Comparison of ENCODE assay signal across 13 mouse cellular contexts in genomic region chr9:22632800-22633485, GRCm38 (mm10).
DNase-seq lines count a peak whose midpoint lies in the region; ATAC-seq and TF ChIP-seq lines count a peak whose summit lies in the region.
"Had no signal": no experiment of that assay in that cellular context is flagged by ENCODE, and none has a peak within 500 bp of the region (broad histone marks: within the 10 kb centered on the region; RNA-seq: fewer than 3 reads in every experiment).

No protein-coding gene starts in this region.

- no peaks in the 10 kb centered on the region for H3K36me3 ChIP-seq in liver, embryonic 14.5 days (replicated peaks; ENCODE audit: control insufficient read depth, insufficient read depth, low read depth)
- H3K36me3 ChIP-seq in hindbrain, embryonic 12.5 days: no peaks in the 10 kb centered on the region
- H3K36me3 ChIP-seq: forebrain, embryonic 15.5 days; limb, embryonic 12.5 days; neural tube, embryonic 13.5 days had no signal

- no peak for TF ChIP-seq EP300 in liver, embryonic 14.5 days (IDR thresholded peaks at IDR 0.05; ENCODE audit: low read depth)

- ATAC-seq in liver, embryonic 14.5 days (ENCODE audit: insufficient read depth): peak; percentile 76
- no peak for ATAC-seq in hindbrain, embryonic 12.5 days (ENCODE audit: low FRiP score)
- ATAC-seq: CD4-positive, CD25-positive, alpha-beta regulatory T cell, adult 4 months; forebrain, embryonic 15.5 days had no signal

- H3K4me3 ChIP-seq in liver, embryonic 14.5 days (ENCODE audit: insufficient read depth in 1 of 2, low read depth in 2 of 2, low read length in 2 of 2): no peak overlapping the region
- H3K4me3 ChIP-seq in hindbrain, embryonic 12.5 days: no peak overlapping the region
- H3K4me3 ChIP-seq: forebrain, embryonic 15.5 days; limb, embryonic 12.5 days; neural tube, embryonic 13.5 days had no signal

- WGBS in liver, embryonic 14.5 days (ENCODE audit: insufficient replicate concordance): 48% methylated on average over 9 of the region's 9 CpGs
- 92% methylated on average over 9 of the region's 9 CpGs for WGBS in hindbrain, embryonic 12.5 days

- DNase-seq in MEL-GATA-1-ER (ENCODE audit: extremely low read depth, low read depth): peak; percentile 32
- DNase-seq in c-Kit-positive CD71-positive TER-119-positive erythroid progenitor cells, embryonic 14.5 days (ENCODE audit: low spot score): peak; percentile 52
- DNase-seq in heart, adult 9 months (ENCODE audit: low spot score in 2 of 2): peak; percentile 57 to 77
- DNase-seq in liver, embryonic 14.5 days (ENCODE audit: low read depth in 3 of 3, low spot score in 3 of 3): peak; percentile 15 to 36 (median 30)
- DNase-seq in right cerebral cortex, postnatal 14 days: no peak
- DNase-seq in right cerebral cortex, postnatal 25 days: no peak
- DNase-seq: adrenal gland, postnatal 10 days; cerebellum, postnatal 36 days had no signal

- H3K4me1 ChIP-seq in liver, embryonic 14.5 days (replicated peaks; ENCODE audit: control insufficient read depth in 2 of 2, insufficient read depth in 2 of 2, low read length in 1 of 2): peaks cover 4 to 15% of the 10 kb centered on the region in 2 experiments
- H3K4me1 ChIP-seq in hindbrain, embryonic 12.5 days: no peaks in the 10 kb centered on the region
- H3K4me1 ChIP-seq: forebrain, embryonic 15.5 days; neural tube, embryonic 13.5 days had no signal

- no peaks in the 10 kb centered on the region for H3K27me3 ChIP-seq in liver, embryonic 14.5 days (ENCODE audit: control insufficient read depth, insufficient read depth, low read length)
- no peaks in the 10 kb centered on the region for H3K27me3 ChIP-seq in hindbrain, embryonic 12.5 days
- H3K27me3 ChIP-seq: forebrain, embryonic 15.5 days; limb, embryonic 12.5 days; neural tube, embryonic 13.5 days had no signal

- no peaks in the 10 kb centered on the region for H3K9me3 ChIP-seq in liver, embryonic 14.5 days (ENCODE audit: control insufficient read depth, low read length)
- no peaks in the 10 kb centered on the region for H3K9me3 ChIP-seq in hindbrain, embryonic 12.5 days (replicated peaks)
- H3K9me3 ChIP-seq: forebrain, embryonic 15.5 days; limb, embryonic 12.5 days; neural tube, embryonic 13.5 days had no signal

- no peak for TF ChIP-seq CTCF in liver, embryonic 14.5 days (IDR thresholded peaks at IDR 0.05; ENCODE audit: low read depth)

- H3K9ac ChIP-seq in liver, embryonic 14.5 days (replicated peaks): no peak overlapping the region
- H3K9ac ChIP-seq in hindbrain, embryonic 12.5 days: no peak overlapping the region
- H3K9ac ChIP-seq: forebrain, embryonic 15.5 days; limb, embryonic 12.5 days; neural tube, embryonic 13.5 days had no signal

- H3K27ac ChIP-seq in liver, embryonic 14.5 days: no peak overlapping the region
- H3K27ac ChIP-seq in hindbrain, embryonic 12.5 days: no peak overlapping the region
- H3K27ac ChIP-seq: forebrain, embryonic 15.5 days; limb, embryonic 12.5 days; neural tube, embryonic 13.5 days had no signal

- peak overlapping the region; percentile 20 for H3K4me2 ChIP-seq in liver, embryonic 14.5 days (ENCODE audit: low read depth)
- H3K4me2 ChIP-seq in hindbrain, embryonic 12.5 days (replicated peaks): no peak overlapping the region
- H3K4me2 ChIP-seq: forebrain, embryonic 15.5 days; limb, embryonic 12.5 days; neural tube, embryonic 13.5 days had no signal

Comparison
In these comparisons a context has a peak if more than half of its experiments do, and no peak if none do; other contexts are left out.
1. DNase-seq: peak in MEL-GATA-1-ER (single experiment), c-Kit-positive CD71-positive TER-119-positive erythroid progenitor cells, embryonic 14.5 days (single experiment), heart, adult 9 months (2 of 2) and liver, embryonic 14.5 days (3 of 3); none in right cerebral cortex, postnatal 14 days (single experiment) and right cerebral cortex, postnatal 25 days (single experiment).